Mouse (Mus musculus): ENCODE data around the gene Gars. TPM values are rescaled to one million over a fixed set of nuclear protein-coding genes. Genes with fewer than 3 reads are reported as not detected.

Gene Gars
- polyA plus RNA-seq, 1 experiment from 2014 or later: 172 TPM

DNA sequence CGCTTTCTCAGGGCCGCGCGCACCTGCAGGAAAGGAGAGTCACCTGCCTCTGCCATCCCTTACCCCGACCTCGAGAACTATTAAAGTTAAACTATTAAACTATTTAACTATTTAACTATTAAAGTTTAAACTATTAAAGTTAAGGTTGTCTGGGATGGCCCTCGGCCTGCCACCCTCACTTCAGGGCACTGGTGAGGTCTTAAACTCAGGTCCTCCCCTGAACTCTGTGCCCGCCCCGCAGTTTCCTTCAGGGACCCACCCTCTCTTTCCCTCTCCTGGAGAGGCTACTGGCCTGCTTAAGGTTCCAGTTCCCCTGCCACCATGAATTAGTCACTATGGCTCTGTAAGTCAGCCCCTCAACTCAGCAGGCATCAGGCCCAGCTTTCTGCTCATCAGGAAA lies 53.6 kb downstream of the Gars start:
- Histone ChIP-seq H3K4me3 (ENCODE audit: low read depth, low read length) (no peak overlapping the region), H3K27me3 (ENCODE audit: control insufficient read depth, insufficient read depth, low read length) (no peaks in the 10 kb centered on the region), H3K9ac (ENCODE audit: low read length) (no peak overlapping the region), H3K36me3 (ENCODE audit: control insufficient read depth, insufficient read depth, low read length) (no peaks in the 10 kb centered on the region), H3K4me1 (ENCODE audit: control insufficient read depth, insufficient read depth, low read length) (no peaks in the 10 kb centered on the region), H3K9me3 (ENCODE audit: control insufficient read depth, low read length) (no peaks in the 10 kb centered on the region), H3K4me2 (ENCODE audit: low read depth, severe bottlenecking) (no peak overlapping the region), H3K27ac (replicated peaks; ENCODE audit: low read depth, low read length) (no peak overlapping the region)
- WGBS: 90% methylated on average over 9 of the region's 9 CpGs
- no peak for DNase-seq (ENCODE audit: low spot score)
- no peak for ATAC-seq (ENCODE audit: insufficient number of reproducible peaks, low FRiP score, low TSS enrichment, low read depth)

DNA sequence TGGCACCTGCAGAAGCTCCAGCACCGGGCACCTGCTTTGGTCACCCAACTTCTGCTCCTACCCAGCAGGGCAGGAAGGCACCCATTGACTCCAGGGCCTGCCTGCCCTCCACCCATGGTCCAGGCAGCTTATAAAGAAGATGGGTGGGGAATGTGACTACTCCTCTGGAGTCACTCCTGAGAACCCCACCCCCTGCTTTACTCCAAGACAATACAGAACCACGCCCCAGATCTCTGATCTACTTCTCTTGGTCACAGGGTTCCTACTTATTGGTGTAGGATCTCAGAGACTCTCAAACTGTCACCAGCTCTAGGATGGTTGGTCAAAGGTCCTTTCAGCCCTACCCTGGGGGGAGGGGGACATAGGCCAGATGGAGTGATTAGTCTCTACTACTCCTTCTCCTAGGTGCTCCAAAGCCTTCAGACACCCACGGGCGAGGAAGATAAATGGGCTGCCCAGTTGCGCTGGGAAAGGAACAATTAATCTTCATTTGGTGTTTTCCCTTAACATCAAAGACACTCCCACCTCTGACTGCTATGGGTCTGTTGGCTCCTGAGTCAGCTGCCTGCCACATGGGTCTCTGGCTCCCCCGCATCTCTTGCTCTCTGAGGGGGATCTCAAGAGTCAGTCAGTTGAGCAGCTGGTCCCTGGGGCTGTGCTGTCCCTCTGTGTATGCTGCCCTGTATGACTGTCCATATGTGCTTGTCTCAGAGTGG lies 55.8 kb downstream of the Gars start:
- H3K4me2 ChIP-seq (ENCODE audit: low read depth, severe bottlenecking): no peak overlapping the region
- H3K9me3 ChIP-seq (ENCODE audit: control insufficient read depth, low read length): no peaks in the 10 kb centered on the region
- H3K4me3 ChIP-seq (ENCODE audit: low read depth, low read length): no peak overlapping the region
- ATAC-seq (ENCODE audit: insufficient number of reproducible peaks, low FRiP score, low TSS enrichment, low read depth): no peak
- no peaks in the 10 kb centered on the region for H3K4me1 ChIP-seq (ENCODE audit: control insufficient read depth, insufficient read depth, low read length)
- no peak overlapping the region for H3K9ac ChIP-seq (ENCODE audit: low read length)
- no peaks in the 10 kb centered on the region for H3K36me3 ChIP-seq (ENCODE audit: control insufficient read depth, insufficient read depth, low read length)
- WGBS: 30% methylated on average over 6 of the region's 6 CpGs
- H3K27me3 ChIP-seq (ENCODE audit: control insufficient read depth, insufficient read depth, low read length): no peaks in the 10 kb centered on the region
- DNase-seq (ENCODE audit: low spot score): no peak
- no peak overlapping the region for H3K27ac ChIP-seq (replicated peaks; ENCODE audit: low read depth, low read length)

DNA sequence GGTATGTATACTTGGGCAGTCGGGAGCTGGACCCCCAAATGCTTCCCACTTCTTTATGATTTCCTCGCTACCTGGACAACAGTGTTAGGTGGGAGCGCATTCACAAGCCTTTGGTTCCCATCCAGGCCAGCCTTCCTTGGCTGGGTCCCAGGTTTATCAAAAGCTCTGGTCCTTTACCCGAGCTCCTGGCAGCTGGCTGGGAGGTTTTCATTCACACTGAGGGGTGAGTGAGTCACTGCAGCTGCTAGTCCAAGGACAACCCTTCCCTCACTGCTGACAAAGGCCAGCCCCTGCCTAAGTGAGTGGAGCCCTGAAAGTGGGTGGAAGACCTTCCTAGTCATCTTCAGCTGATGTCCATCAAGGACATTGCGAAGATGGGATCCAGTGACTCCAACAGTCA lies 60.2 kb downstream of the Gars start:
- no peaks in the 10 kb centered on the region for H3K27me3 ChIP-seq (ENCODE audit: control insufficient read depth, insufficient read depth, low read length)
- no peak for ATAC-seq (ENCODE audit: insufficient number of reproducible peaks, low FRiP score, low TSS enrichment, low read depth)
- no peak overlapping the region for H3K27ac ChIP-seq (replicated peaks; ENCODE audit: low read depth, low read length)
- 86% methylated on average over 5 of the region's 5 CpGs for WGBS
- DNase-seq (ENCODE audit: low spot score): no peak
- no peak overlapping the region for H3K9ac ChIP-seq (ENCODE audit: low read length)
- H3K4me2 ChIP-seq (ENCODE audit: low read depth, severe bottlenecking): no peak overlapping the region
- H3K9me3 ChIP-seq (ENCODE audit: control insufficient read depth, low read length): no peaks in the 10 kb centered on the region
- no peaks in the 10 kb centered on the region for H3K4me1 ChIP-seq (ENCODE audit: control insufficient read depth, insufficient read depth, low read length)
- H3K4me3 ChIP-seq (ENCODE audit: low read depth, low read length): no peak overlapping the region
- H3K36me3 ChIP-seq (ENCODE audit: control insufficient read depth, insufficient read depth, low read length): no peaks in the 10 kb centered on the region

DNA sequence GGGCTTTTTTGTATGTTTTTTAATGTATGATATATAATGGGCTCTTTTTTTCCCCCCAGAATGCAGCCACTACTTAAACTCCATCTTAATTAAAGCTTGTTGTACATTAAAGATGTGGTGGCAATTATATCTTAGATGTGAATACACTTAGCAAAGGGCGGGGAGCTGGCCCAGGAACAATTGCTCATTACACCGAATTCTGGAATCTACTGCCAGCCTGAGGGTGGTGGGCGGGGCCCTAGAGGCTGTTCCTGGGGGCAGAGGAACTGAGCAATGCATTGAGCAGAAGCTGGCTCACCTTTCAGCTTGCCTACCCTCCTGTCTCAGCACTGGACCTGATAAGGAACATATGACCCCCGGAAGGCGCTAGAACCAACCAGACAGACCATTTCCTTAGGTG lies 60.8 kb downstream of the Gars start:
- no peak for DNase-seq (ENCODE audit: low spot score)
- 82% methylated on average over 5 of the region's 5 CpGs for WGBS
- ATAC-seq (ENCODE audit: insufficient number of reproducible peaks, low FRiP score, low TSS enrichment, low read depth): no peak

DNA sequence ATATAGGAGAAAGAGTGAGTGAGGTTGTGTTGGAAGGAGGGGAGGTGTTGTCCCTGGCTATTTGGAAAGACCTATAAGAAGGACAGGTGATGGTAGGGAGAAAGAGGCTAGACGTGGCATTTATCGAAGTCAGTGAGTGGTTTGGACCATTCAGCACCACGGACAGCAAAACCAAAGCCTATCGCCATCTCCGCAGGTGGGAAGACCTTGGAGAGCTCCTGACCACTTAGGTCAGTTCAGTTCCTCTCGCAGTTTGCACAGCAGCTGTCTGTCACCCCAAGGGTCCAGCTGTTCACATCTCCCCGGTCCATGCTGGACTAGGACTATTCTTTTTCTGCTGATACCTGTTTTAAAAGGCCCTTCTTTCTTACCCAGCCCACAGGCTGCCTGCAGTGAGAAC lies 70.6 kb downstream of the Gars start:
- peak; percentile 84 for DNase-seq (ENCODE audit: low spot score)
- Histone ChIP-seq H3K27ac (replicated peaks; ENCODE audit: low read depth, low read length) (no peak overlapping the region), H3K9me3 (ENCODE audit: control insufficient read depth, low read length) (no peaks in the 10 kb centered on the region), H3K4me1 (ENCODE audit: control insufficient read depth, insufficient read depth, low read length) (no peaks in the 10 kb centered on the region), H3K4me3 (ENCODE audit: low read depth, low read length) (no peak overlapping the region), H3K36me3 (ENCODE audit: control insufficient read depth, insufficient read depth, low read length) (no peaks in the 10 kb centered on the region), H3K4me2 (ENCODE audit: low read depth, severe bottlenecking) (no peak overlapping the region), H3K27me3 (ENCODE audit: control insufficient read depth, insufficient read depth, low read length) (no peaks in the 10 kb centered on the region), H3K9ac (ENCODE audit: low read length) (no peak overlapping the region)
- 13% methylated on average over 7 of the region's 7 CpGs for WGBS
- no peak for ATAC-seq (ENCODE audit: insufficient number of reproducible peaks, low FRiP score, low TSS enrichment, low read depth)

More for the DNA sequence above, 60.8 kb downstream of the Gars start:
- Histone ChIP-seq H3K9ac (ENCODE audit: low read length) (no peak overlapping the region), H3K4me1 (ENCODE audit: control insufficient read depth, insufficient read depth, low read length) (no peaks in the 10 kb centered on the region), H3K27ac (replicated peaks; ENCODE audit: low read depth, low read length) (no peak overlapping the region), H3K27me3 (ENCODE audit: control insufficient read depth, insufficient read depth, low read length) (no peaks in the 10 kb centered on the region), H3K4me3 (ENCODE audit: low read depth, low read length) (no peak overlapping the region), H3K9me3 (ENCODE audit: control insufficient read depth, low read length) (no peaks in the 10 kb centered on the region), H3K36me3 (ENCODE audit: control insufficient read depth, insufficient read depth, low read length) (no peaks in the 10 kb centered on the region), H3K4me2 (ENCODE audit: low read depth, severe bottlenecking) (no peak overlapping the region)

DNA sequence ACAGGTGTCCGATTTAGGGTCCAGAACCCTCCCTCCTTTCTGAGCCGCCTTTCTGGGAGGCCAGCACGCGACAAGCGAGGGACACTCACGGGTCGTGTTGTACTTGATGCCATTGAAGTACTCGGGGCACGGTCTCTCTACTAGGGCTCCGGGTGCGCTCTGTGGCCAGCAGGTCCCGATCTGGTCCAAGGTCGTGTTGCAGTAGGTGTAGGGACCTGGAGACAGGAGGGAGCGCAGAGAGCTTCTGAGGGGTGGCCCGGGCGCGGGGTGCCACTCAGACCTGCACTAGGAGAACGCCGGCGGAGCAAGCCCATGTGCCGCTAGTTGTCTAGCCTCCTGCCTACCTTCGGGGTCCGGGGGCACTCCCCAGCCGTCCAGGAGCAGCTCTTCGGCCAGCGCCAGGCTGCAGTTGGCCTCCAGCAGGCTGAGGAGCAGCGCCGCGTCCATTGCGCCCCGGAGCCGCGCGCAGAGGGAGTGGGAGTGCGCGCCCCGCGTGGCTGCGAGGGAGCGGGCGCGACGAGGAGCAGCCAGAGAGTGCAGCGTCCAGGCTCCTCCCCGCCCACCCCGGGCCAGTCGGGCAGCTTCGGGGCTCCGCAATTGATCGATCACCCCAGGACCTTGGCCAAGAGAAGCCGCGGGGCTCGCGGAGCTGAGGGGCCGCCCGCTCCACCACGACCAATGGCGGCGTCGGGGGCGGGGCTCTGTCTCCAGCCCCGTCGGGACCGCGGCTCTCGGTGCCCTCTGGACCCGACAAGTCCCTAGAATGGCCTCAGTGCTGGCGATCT lies 79.7 kb downstream of the Gars start:
- peak overlapping the region; percentile 81 for H3K4me2 ChIP-seq (ENCODE audit: low read depth, severe bottlenecking)
- DNase-seq (ENCODE audit: low spot score) (peak; percentile 34), ATAC-seq (ENCODE audit: insufficient number of reproducible peaks, low FRiP score, low TSS enrichment, low read depth) (no peak)
- peak overlapping the region; percentile 41 for H3K4me3 ChIP-seq (ENCODE audit: low read depth, low read length)
- H3K9ac ChIP-seq (ENCODE audit: low read length): no peak overlapping the region; the same call in 1 of the 2 replicates
- WGBS: under 1% methylated on average over 65 of the region's 68 CpGs
- H3K27me3 ChIP-seq (ENCODE audit: control insufficient read depth, insufficient read depth, low read length): peaks cover 44% of the 10 kb centered on the region
- H3K4me1 ChIP-seq (ENCODE audit: control insufficient read depth, insufficient read depth, low read length): peaks cover 4% of the 10 kb centered on the region; the same call in 1 of the 2 replicates
- H3K9me3 ChIP-seq (ENCODE audit: control insufficient read depth, low read length): no peaks in the 10 kb centered on the region
- H3K36me3 ChIP-seq (ENCODE audit: control insufficient read depth, insufficient read depth, low read length): no peaks in the 10 kb centered on the region
- H3K27ac ChIP-seq (replicated peaks; ENCODE audit: low read depth, low read length): no peak overlapping the region

DNA sequence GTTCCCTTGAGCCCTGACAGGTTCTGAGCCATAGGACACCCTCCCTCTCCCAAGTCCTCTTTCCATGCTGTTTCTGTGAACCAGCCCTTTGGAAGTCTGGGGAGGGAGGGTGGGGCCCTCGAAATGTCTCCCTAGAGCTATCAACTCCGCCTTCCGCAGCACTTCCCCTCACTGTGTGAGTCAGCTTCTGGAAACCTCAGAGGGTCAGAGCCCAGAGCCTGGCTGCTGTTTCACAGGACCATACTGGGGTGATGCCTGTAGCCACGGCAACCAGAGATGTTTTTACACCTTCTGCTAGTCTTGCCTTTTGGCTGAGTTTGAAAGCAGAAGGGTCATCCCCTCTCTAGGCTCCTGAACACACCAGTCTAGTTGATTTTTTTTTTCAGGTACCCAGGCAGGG lies 85.2 kb downstream of the Gars start:
- no peak overlapping the region for H3K9ac ChIP-seq (ENCODE audit: low read length)
- WGBS: 23% methylated on average over 4 of the region's 4 CpGs
- no peak overlapping the region for H3K4me2 ChIP-seq (ENCODE audit: low read depth, severe bottlenecking)
- ATAC-seq (ENCODE audit: insufficient number of reproducible peaks, low FRiP score, low TSS enrichment, low read depth): no peak
- no peak overlapping the region for H3K4me3 ChIP-seq (ENCODE audit: low read depth, low read length)
- H3K36me3 ChIP-seq (ENCODE audit: control insufficient read depth, insufficient read depth, low read length): no peaks in the 10 kb centered on the region
- no peak overlapping the region for H3K27ac ChIP-seq (replicated peaks; ENCODE audit: low read depth, low read length)
- H3K4me1 ChIP-seq (ENCODE audit: control insufficient read depth, insufficient read depth, low read length): no peaks in the 10 kb centered on the region
- no peaks in the 10 kb centered on the region for H3K9me3 ChIP-seq (ENCODE audit: control insufficient read depth, low read length)
- H3K27me3 ChIP-seq (ENCODE audit: control insufficient read depth, insufficient read depth, low read length): peaks cover 13% of the 10 kb centered on the region
- DNase-seq (ENCODE audit: low spot score): no peak

DNA sequence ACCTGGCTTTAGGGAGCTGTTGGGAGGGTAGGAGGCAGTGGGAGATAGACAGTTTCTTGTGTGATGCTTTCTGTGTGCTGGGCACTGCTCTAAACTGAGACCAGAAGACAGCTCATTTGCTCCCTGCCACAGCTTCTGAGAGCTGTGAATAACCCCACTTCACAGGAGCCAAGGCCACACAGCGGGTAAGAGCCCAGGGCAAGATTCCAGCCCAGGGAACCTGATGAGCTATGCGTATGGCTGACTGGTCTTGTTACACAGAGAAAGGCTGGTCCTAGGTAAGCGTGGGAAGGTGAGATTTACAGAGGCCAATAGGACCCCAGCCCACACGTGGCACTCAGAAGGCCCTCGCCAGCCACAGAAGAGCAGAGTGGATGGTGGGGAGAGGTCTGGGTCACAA lies 88.8 kb downstream of the Gars start:
- DNase-seq (ENCODE audit: low spot score) (no peak), ATAC-seq (ENCODE audit: insufficient number of reproducible peaks, low FRiP score, low TSS enrichment, low read depth) (no peak)
- WGBS: 78% methylated on average over 5 of the region's 5 CpGs

More for the DNA sequence above, 88.8 kb downstream of the Gars start:
- H3K4me1 ChIP-seq (ENCODE audit: control insufficient read depth, insufficient read depth, low read length): no peaks in the 10 kb centered on the region
- H3K9me3 ChIP-seq (ENCODE audit: control insufficient read depth, low read length): no peaks in the 10 kb centered on the region
- no peak overlapping the region for H3K9ac ChIP-seq (ENCODE audit: low read length)
- H3K27ac ChIP-seq (replicated peaks; ENCODE audit: low read depth, low read length): no peak overlapping the region
- H3K4me2 ChIP-seq (ENCODE audit: low read depth, severe bottlenecking): no peak overlapping the region
- H3K36me3 ChIP-seq (ENCODE audit: control insufficient read depth, insufficient read depth, low read length): no peaks in the 10 kb centered on the region
- H3K27me3 ChIP-seq (ENCODE audit: control insufficient read depth, insufficient read depth, low read length): no peaks in the 10 kb centered on the region
- H3K4me3 ChIP-seq (ENCODE audit: low read depth, low read length): no peak overlapping the region

All from limb, embryonic 11.5 days (tissue).